In the genomic region with DNA sequence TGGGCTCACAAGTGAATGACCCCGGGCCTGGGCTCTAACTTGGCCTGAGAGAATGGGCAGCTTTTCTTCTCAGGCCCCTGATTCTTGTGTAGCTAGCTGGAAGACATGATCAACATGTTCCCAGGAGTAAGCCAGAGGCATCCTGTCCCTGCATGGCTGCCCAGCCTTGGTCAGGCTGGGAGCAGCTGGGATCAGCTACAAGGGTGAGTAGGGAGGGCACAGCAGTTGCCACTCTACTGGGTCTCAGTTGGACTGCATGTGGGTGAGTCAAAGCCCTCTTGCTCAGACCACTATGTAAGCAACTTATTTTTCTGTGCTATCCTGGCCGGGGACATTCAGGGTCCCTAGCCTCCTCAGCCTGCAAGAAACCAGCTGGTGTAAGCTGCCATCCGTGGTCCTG, we compare ENCODE assay signal across 19 mouse cellular contexts.
A peak's percentile ranks its signal among the peaks of the same experiment; 100 is the strongest.
DNase-seq lines count a peak whose midpoint lies in the region; ATAC-seq and TF ChIP-seq lines count a peak whose summit lies in the region.
"Had no signal": no experiment of that assay in that cellular context is flagged by ENCODE, and none has a peak within 500 bp of the region (broad histone marks: within the 10 kb centered on the region; RNA-seq: fewer than 3 reads in every experiment).

No protein-coding gene starts in this region.

- no peak overlapping the region for H3K4me3 ChIP-seq in heart, postnatal 0 days (ENCODE audit: low read depth, low read length)
- H3K4me3 ChIP-seq in heart, embryonic 11.5 days (ENCODE audit: low read depth, low read length) = no peak overlapping the region
- no peak overlapping the region for H3K4me3 ChIP-seq in lung, embryonic 16.5 days (ENCODE audit: low read length)
- H3K4me3 ChIP-seq in embryonic facial prominence, embryonic 14.5 days (ENCODE audit: low read depth, low read length) = no peak overlapping the region
- H3K4me3 ChIP-seq in stomach, embryonic 15.5 days (replicated peaks) = no peak overlapping the region
- H3K4me3 ChIP-seq: heart, embryonic 13.5 days; left cerebral cortex, adult 2 months; neural tube, embryonic 15.5 days had no signal

- peaks cover 30% of the 10 kb centered on the region for H3K36me3 ChIP-seq in heart, postnatal 0 days (replicated peaks; ENCODE audit: control insufficient read depth, insufficient read depth, low read length)
- H3K36me3 ChIP-seq in heart, embryonic 11.5 days (ENCODE audit: control insufficient read depth, insufficient read depth, low read length) = peaks cover 14% of the 10 kb centered on the region
- H3K36me3 ChIP-seq in lung, embryonic 16.5 days (ENCODE audit: control insufficient read depth, insufficient read depth, low read length) = peaks cover 21% of the 10 kb centered on the region
- peaks cover 36% of the 10 kb centered on the region for H3K36me3 ChIP-seq in embryonic facial prominence, embryonic 14.5 days (ENCODE audit: control insufficient read depth, insufficient read depth, low read length)
- H3K36me3 ChIP-seq in stomach, embryonic 15.5 days = peaks cover 18% of the 10 kb centered on the region

- H3K27me3 ChIP-seq in heart, postnatal 0 days (ENCODE audit: control insufficient read depth, insufficient read depth, low read length) = no peaks in the 10 kb centered on the region
- no peaks in the 10 kb centered on the region for H3K27me3 ChIP-seq in heart, embryonic 11.5 days (ENCODE audit: control insufficient read depth, insufficient read depth, low read length)
- no peaks in the 10 kb centered on the region for H3K27me3 ChIP-seq in lung, embryonic 16.5 days (ENCODE audit: control insufficient read depth, insufficient read depth, low read depth, low read length)
- H3K27me3 ChIP-seq in embryonic facial prominence, embryonic 14.5 days (replicated peaks; ENCODE audit: control insufficient read depth, insufficient read depth, low read length) = no peaks in the 10 kb centered on the region
- H3K27me3 ChIP-seq in stomach, embryonic 15.5 days (replicated peaks) = no peaks in the 10 kb centered on the region
- H3K27me3 ChIP-seq: heart, embryonic 13.5 days; neural tube, embryonic 15.5 days had no signal

- H3K9ac ChIP-seq in heart, postnatal 0 days (replicated peaks; ENCODE audit: low read depth, low read length) = no peak overlapping the region
- H3K9ac ChIP-seq in heart, embryonic 11.5 days (ENCODE audit: low read depth, low read length) = no peak overlapping the region
- H3K9ac ChIP-seq in lung, embryonic 16.5 days (ENCODE audit: low read length) = no peak overlapping the region
- peak overlapping the region; percentile 25; the same call in 1 of the 2 replicates for H3K9ac ChIP-seq in embryonic facial prominence, embryonic 14.5 days (ENCODE audit: low read depth, low read length)
- no peak overlapping the region for H3K9ac ChIP-seq in stomach, embryonic 15.5 days
- H3K9ac ChIP-seq: hindbrain, embryonic 14.5 days; liver, embryonic 14.5 days; neural tube, embryonic 15.5 days had no signal

- TF ChIP-seq EP300 in heart, postnatal 0 days (IDR thresholded peaks at IDR 0.05; ENCODE audit: low read depth) = no peak

- TF ChIP-seq CTCF in heart, postnatal 0 days (IDR thresholded peaks at IDR 0.05; ENCODE audit: low read depth) = no peak

- peak; percentile 7; the same call in 1 of the 2 replicates for ATAC-seq in heart, postnatal 0 days (ENCODE audit: insufficient read depth, low read depth)
- no peak for ATAC-seq in heart, embryonic 11.5 days (replicated peaks; ENCODE audit: insufficient number of reproducible peaks, low FRiP score, low TSS enrichment)
- ATAC-seq in lung, embryonic 16.5 days (ENCODE audit: low read depth) = no peak
- no peak for ATAC-seq in embryonic facial prominence, embryonic 14.5 days (ENCODE audit: low read depth)
- ATAC-seq in stomach, embryonic 15.5 days (ENCODE audit: insufficient read depth, low FRiP score, low read depth) = no peak

- 63% methylated on average over 3 of the region's 3 CpGs for WGBS in heart, postnatal 0 days
- 52% methylated on average over 3 of the region's 3 CpGs for WGBS in heart, embryonic 11.5 days (ENCODE audit: insufficient replicate concordance)
- WGBS in lung, embryonic 16.5 days = 38% methylated on average over 3 of the region's 3 CpGs
- whole genome bisulfite sequencing in embryonic facial prominence, embryonic 14.5 days = 43% methylated on average over 3 of the region's 3 CpGs
- WGBS in stomach, embryonic 15.5 days = 43% methylated on average over 3 of the region's 3 CpGs

- H3K27ac ChIP-seq in heart, postnatal 0 days (ENCODE audit: low read depth) = no peak overlapping the region; the same call in 1 of the 2 replicates
- H3K27ac ChIP-seq in heart, embryonic 11.5 days (ENCODE audit: low read depth, low read length) = no peak overlapping the region
- peak overlapping the region; percentile 9; the same call in 1 of the 2 replicates for H3K27ac ChIP-seq in lung, embryonic 16.5 days (ENCODE audit: low read length)
- H3K27ac ChIP-seq in embryonic facial prominence, embryonic 14.5 days (replicated peaks; ENCODE audit: low read depth, low read length) = peak overlapping the region; percentile 59; the same call in 1 of the 2 replicates
- peak overlapping the region; percentile 80 for H3K27ac ChIP-seq in stomach, embryonic 15.5 days
- H3K27ac ChIP-seq: heart, embryonic 13.5 days; hindbrain, embryonic 14.5 days; liver, embryonic 14.5 days; neural tube, embryonic 15.5 days had no signal

- no peak overlapping the region for H3K4me2 ChIP-seq in heart, postnatal 0 days (ENCODE audit: low read depth, low read length)
- H3K4me2 ChIP-seq in heart, embryonic 11.5 days = no peak overlapping the region
- H3K4me2 ChIP-seq in lung, embryonic 16.5 days (ENCODE audit: low read depth, low read length) = no peak overlapping the region
- no peak overlapping the region for H3K4me2 ChIP-seq in embryonic facial prominence, embryonic 14.5 days (ENCODE audit: low read depth, low read length)
- no peak overlapping the region for H3K4me2 ChIP-seq in stomach, embryonic 15.5 days
- H3K4me2 ChIP-seq: heart, embryonic 13.5 days; hindbrain, embryonic 14.5 days; neural tube, embryonic 15.5 days had no signal

- no peak for DNase-seq in heart, postnatal 0 days (ENCODE audit: low spot score)
- no peak for DNase-seq in lung, postnatal 25 days (ENCODE audit: low spot score)
- no peak for DNase-seq in embryonic facial prominence, embryonic 14.5 days (ENCODE audit: low spot score)
- DNase-seq in adrenal gland, postnatal 14 days = no peak
- DNase-seq in cerebellum, adult 11-12 months = no peak
- DNase-seq: adrenal gland, postnatal 10 days; B cell, adult 2 months; cerebellum, postnatal 25 days; gastrocnemius, postnatal 36 days; retina, postnatal 1 day; spleen, adult 18-20 months had no signal

- H3K9me3 ChIP-seq in heart, postnatal 0 days (replicated peaks; ENCODE audit: control insufficient read depth, low read length) = no peaks in the 10 kb centered on the region
- H3K9me3 ChIP-seq in heart, embryonic 11.5 days (replicated peaks; ENCODE audit: control insufficient read depth, low read length) = no peaks in the 10 kb centered on the region
- no peaks in the 10 kb centered on the region for H3K9me3 ChIP-seq in lung, embryonic 16.5 days (ENCODE audit: control insufficient read depth, low read length)
- no peaks in the 10 kb centered on the region for H3K9me3 ChIP-seq in embryonic facial prominence, embryonic 14.5 days (ENCODE audit: control insufficient read depth, low read length)
- no peaks in the 10 kb centered on the region for H3K9me3 ChIP-seq in stomach, embryonic 15.5 days
- H3K9me3 ChIP-seq: heart, embryonic 13.5 days; neural tube, embryonic 15.5 days had no signal

- peaks cover 12% of the 10 kb centered on the region; the same call in 1 of the 2 replicates for H3K4me1 ChIP-seq in heart, postnatal 0 days (ENCODE audit: control insufficient read depth, insufficient read depth)
- peaks cover 5% of the 10 kb centered on the region for H3K4me1 ChIP-seq in heart, embryonic 11.5 days (ENCODE audit: control insufficient read depth, insufficient read depth, low read length)
- H3K4me1 ChIP-seq in lung, embryonic 16.5 days (replicated peaks; ENCODE audit: control insufficient read depth, insufficient read depth, low read length) = peaks cover under 1% of the 10 kb centered on the region
- H3K4me1 ChIP-seq in embryonic facial prominence, embryonic 14.5 days (ENCODE audit: control insufficient read depth, insufficient read depth, low read length) = peaks cover 29% of the 10 kb centered on the region
- peaks cover 38% of the 10 kb centered on the region for H3K4me1 ChIP-seq in stomach, embryonic 15.5 days

Comparison
In these comparisons a context has a peak if more than half of its experiments do, and no peak if none do; other contexts are left out.
1. H3K27ac ChIP-seq: peak in lung, embryonic 16.5 days (single experiment), embryonic facial prominence, embryonic 14.5 days (single experiment) and stomach, embryonic 15.5 days (single experiment); none in heart, postnatal 0 days (single experiment) and heart, embryonic 11.5 days (single experiment).